Mouse (Mus musculus) E14TG2a.4 (cell line): ENCODE measurements at regions not wholly inside any gene's neighbourhood (a gene's known extent, or its start where the extent isn't known, plus 50 kb on each side); places are given as distances from the start of the nearest gene placed in this dataset.

ENCODE experiments used
- H3K27me3 ChIP-seq: 2 replicates; pipeline ENCODE4 v1.6.1; 2014; ENCODE audit warnings: low read length, control low read depth; ENCODE audit not compliant: insufficient read depth
- H3K36me3 ChIP-seq: 2 replicates; pipeline ENCODE4 v1.6.1; 2014; ENCODE audit warnings: low read length, control low read depth; ENCODE audit not compliant: insufficient read depth
- H3K4me1 ChIP-seq: replicated peaks from 2 replicates; pipeline ENCODE4 v1.6.1; 2014; ENCODE audit warnings: low read depth, low read length, control low read depth
- H3K4me3 ChIP-seq: replicated peaks from 2 replicates; pipeline ENCODE4 v1.5.1; 2014; ENCODE audit warnings: mild to moderate bottlenecking, low read length
- H3K9me3 ChIP-seq: 2 replicates; pipeline ENCODE4 v1.6.1; 2014; ENCODE audit warnings: low read length, control low read depth
- CTCF ChIP-seq: conservative IDR thresholded peaks from 2 replicates; pipeline ENCODE4 v1.5.1; 2014; ENCODE audit warnings: low read length
- NANOG ChIP-seq: IDR thresholded peaks from 2 replicates; pipeline ENCODE4 v1.6.1; 2014; ENCODE audit warnings: borderline replicate concordance, low read length, mixed read lengths
- POU5F1 ChIP-seq: IDR thresholded peaks from 2 replicates; pipeline ENCODE4 v1.6.1; 2014; ENCODE audit warnings: low read length, borderline replicate concordance

- Histone ChIP-seq H3K27me3 (no peaks in the 10 kb centered on the region), H3K4me1 (no peaks in the 10 kb centered on the region), H3K9me3 (no peaks in the 10 kb centered on the region), H3K4me3 (no peak overlapping the region), H3K36me3 (no peaks in the 10 kb centered on the region)
- no peak for TF ChIP-seq POU5F1
- TF ChIP-seq CTCF: no peak
- TF ChIP-seq NANOG: no peak
Observed at GRCm38 (mm10) chr3:34311944-34312343, 230.8 kb upstream of the Dnajc19 start.

- no peak for TF ChIP-seq NANOG
- no peak for TF ChIP-seq POU5F1
- no peak for TF ChIP-seq CTCF
- H3K27me3 ChIP-seq: no peaks in the 10 kb centered on the region
- no peaks in the 10 kb centered on the region for H3K4me1 ChIP-seq
- H3K36me3 ChIP-seq: no peaks in the 10 kb centered on the region
- no peak overlapping the region for H3K4me3 ChIP-seq
- H3K9me3 ChIP-seq: no peaks in the 10 kb centered on the region
Observed at GRCm38 (mm10) chr3:34299637-34300036, 218.5 kb upstream of the Dnajc19 start.

GRCm38 (mm10) chr3:34287836-34288235, 206.7 kb upstream of the Dnajc19 start:
- TF ChIP-seq CTCF (no peak), POU5F1 (no peak), NANOG (no peak)
- Histone ChIP-seq H3K9me3 (no peaks in the 10 kb centered on the region), H3K27me3 (no peaks in the 10 kb centered on the region), H3K36me3 (no peaks in the 10 kb centered on the region), H3K4me3 (no peak overlapping the region), H3K4me1 (no peaks in the 10 kb centered on the region)

GRCm38 (mm10) chr3:34270154-34270553, 189.0 kb upstream of the Dnajc19 start:
- no peaks in the 10 kb centered on the region for H3K9me3 ChIP-seq
- no peak for TF ChIP-seq CTCF
- H3K4me1 ChIP-seq: no peaks in the 10 kb centered on the region
- H3K27me3 ChIP-seq: no peaks in the 10 kb centered on the region
- no peak overlapping the region for H3K4me3 ChIP-seq
- no peaks in the 10 kb centered on the region for H3K36me3 ChIP-seq

GRCm38 (mm10) chr3:34266462-34266861, 185.3 kb upstream of the Dnajc19 start:
- H3K4me3 ChIP-seq: no peak overlapping the region
- no peaks in the 10 kb centered on the region for H3K36me3 ChIP-seq
- H3K27me3 ChIP-seq: no peaks in the 10 kb centered on the region
- H3K9me3 ChIP-seq: no peaks in the 10 kb centered on the region
- TF ChIP-seq CTCF (no peak), POU5F1 (no peak), NANOG (no peak)
- H3K4me1 ChIP-seq: no peaks in the 10 kb centered on the region

- H3K36me3 ChIP-seq: no peaks in the 10 kb centered on the region
- H3K9me3 ChIP-seq: no peaks in the 10 kb centered on the region
- no peak overlapping the region for H3K4me3 ChIP-seq
- no peaks in the 10 kb centered on the region for H3K27me3 ChIP-seq
- no peaks in the 10 kb centered on the region for H3K4me1 ChIP-seq
- TF ChIP-seq POU5F1 (no peak), CTCF (no peak), NANOG (no peak)
Observed at GRCm38 (mm10) chr3:34264811-34265210, 183.7 kb upstream of the Dnajc19 start.

GRCm38 (mm10) chr3:34252730-34253337, 171.7 kb upstream of the Dnajc19 start:
- Histone ChIP-seq H3K4me3 (no peak overlapping the region), H3K9me3 (no peaks in the 10 kb centered on the region), H3K36me3 (no peaks in the 10 kb centered on the region), H3K4me1 (no peaks in the 10 kb centered on the region), H3K27me3 (no peaks in the 10 kb centered on the region)
- TF ChIP-seq POU5F1 (no peak), CTCF (no peak), NANOG (no peak)

GRCm38 (mm10) chr3:34242126-34242525, 161.0 kb upstream of the Dnajc19 start:
- Histone ChIP-seq H3K4me1 (no peaks in the 10 kb centered on the region), H3K9me3 (no peaks in the 10 kb centered on the region), H3K4me3 (no peak overlapping the region), H3K27me3 (no peaks in the 10 kb centered on the region; the same call in 1 of the 2 replicates), H3K36me3 (no peaks in the 10 kb centered on the region)
- TF ChIP-seq CTCF: no peak
- no peak for TF ChIP-seq NANOG
- TF ChIP-seq POU5F1: no peak

GRCm38 (mm10) chr3:34239978-34240377, 158.9 kb upstream of the Dnajc19 start:
- H3K27me3 ChIP-seq: no peaks in the 10 kb centered on the region; the same call in 1 of the 2 replicates
- H3K4me1 ChIP-seq: peaks cover 2% of the 10 kb centered on the region; the same call in 1 of the 2 replicates
- TF ChIP-seq CTCF (no peak), NANOG (no peak), POU5F1 (no peak)
- no peaks in the 10 kb centered on the region for H3K36me3 ChIP-seq
- no peaks in the 10 kb centered on the region for H3K9me3 ChIP-seq
- no peak overlapping the region for H3K4me3 ChIP-seq
